Mouse (Mus musculus) midbrain, embryonic 11.5 days (tissue): Measurements from ENCODE around the gene Smarcc1. TPM values are rescaled to one million over a fixed set of nuclear protein-coding genes. Genes with fewer than 3 reads are reported as not detected.

ENCODE experiments used
- ATAC-seq: fragments of 200-750 bp; cut with Nextera tagmentation; 2 replicates; pipeline ENCODE4 v1.8.0; 2017; ENCODE audit warnings: moderate TSS enrichment, moderate library complexity; ENCODE audit not compliant: low FRiP score
- DNase-seq: peaks from one replicate; pipeline ENCODE4 v3.0.0; 2015; ENCODE audit warnings: low spot score; ENCODE audit errors: missing footprints
- H3K27ac ChIP-seq: fragments of 300-500 bp; sonication (generic); 2 replicates; pipeline ENCODE4 v1.5.1; 2014; ENCODE audit warnings: low read depth, low read length
- H3K27me3 ChIP-seq: fragments of 300-500 bp; sonication (generic); 2 replicates; pipeline ENCODE4 v1.6.1; 2014; ENCODE audit warnings: mild to moderate bottlenecking, low read length, moderate library complexity, mixed read lengths; ENCODE audit not compliant: control insufficient read depth, insufficient read depth
- H3K36me3 ChIP-seq: fragments of 300-500 bp; sonication (generic); 2 replicates; pipeline ENCODE4 v1.6.1; 2014; ENCODE audit warnings: mild to moderate bottlenecking, low read length, moderate library complexity, mixed read lengths; ENCODE audit not compliant: control insufficient read depth, insufficient read depth
- H3K4me1 ChIP-seq: fragments of 300-500 bp; sonication (generic); 2 replicates; pipeline ENCODE4 v1.6.1; 2014; ENCODE audit warnings: low read length; ENCODE audit not compliant: control insufficient read depth, insufficient read depth
- H3K4me2 ChIP-seq: fragments of 300-500 bp; sonication (generic); 2 replicates; pipeline ENCODE4 v1.6.1; 2014; ENCODE audit warnings: mild to moderate bottlenecking, moderate library complexity
- H3K4me3 ChIP-seq: fragments of 300-500 bp; sonication (generic); 2 replicates; pipeline ENCODE4 v1.5.1; 2014; ENCODE audit warnings: low read depth, low read length
- H3K9ac ChIP-seq: fragments of 300-500 bp; sonication (generic); 2 replicates; pipeline ENCODE4 v1.6.1; 2014; ENCODE audit warnings: low read length
- H3K9me3 ChIP-seq: fragments of 300-500 bp; sonication (generic); 2 replicates; pipeline ENCODE4 v1.6.1; 2016; ENCODE audit warnings: low read length; ENCODE audit not compliant: control insufficient read depth
- WGBS: fragments of 180-500 bp; shearing (Covaris S2); extraction: QIAGEN DNeasy Blood & Tissue Kit; methylation state at CpG from one replicate; pipeline ENCODE4 v1.1.7; 2014; 5-methylcytosine and 5-hydroxymethylcytosine counted together
- polyA plus RNA-seq: library from polyadenylated mRNA; unstranded; fragments of >200 nt; fragmentation: Nextera tagmentation; extraction: Ambion mirVana; gene quantifications from 2 replicates; pipeline ENCODE4 v1.2.1, GENCODE M21; 2014

Smarcc1 gene
- polyA plus RNA-seq, 1 experiment from 2014 or later = 146 TPM

GRCm38 (mm10) chr9:110208967-110209366 lies 91.5 kb downstream of the Smarcc1 start:
- Histone ChIP-seq H3K36me3 (peaks cover 20% of the 10 kb centered on the region; the same call in 1 of the 2 replicates), H3K27me3 (no peaks in the 10 kb centered on the region), H3K4me2 (no peak overlapping the region), H3K4me1 (0 out of 2 replicates have a peak, but pooled peaks cover 5% of the 10 kb centered on the region), H3K27ac (no peak overlapping the region), H3K9ac (no peak overlapping the region), H3K4me3 (no peak overlapping the region), H3K9me3 (no peaks in the 10 kb centered on the region)
- ATAC-seq (no peak), DNase-seq (no peak)
- WGBS = 89% methylated on average over 3 of the region's 3 CpGs

GRCm38 (mm10) chr9:110224273-110224672 lies 106.8 kb downstream of the Smarcc1 start:
- no peak overlapping the region for H3K4me3 ChIP-seq
- H3K27me3 ChIP-seq = no peaks in the 10 kb centered on the region
- no peak overlapping the region for H3K4me2 ChIP-seq
- 97% methylated on average over 4 of the region's 4 CpGs for WGBS
- H3K27ac ChIP-seq = no peak overlapping the region
- no peaks in the 10 kb centered on the region for H3K4me1 ChIP-seq
- H3K36me3 ChIP-seq = peaks cover 21% of the 10 kb centered on the region
- no peaks in the 10 kb centered on the region for H3K9me3 ChIP-seq
- no peak for DNase-seq
- ATAC-seq = no peak
- H3K9ac ChIP-seq = no peak overlapping the region

DNA sequence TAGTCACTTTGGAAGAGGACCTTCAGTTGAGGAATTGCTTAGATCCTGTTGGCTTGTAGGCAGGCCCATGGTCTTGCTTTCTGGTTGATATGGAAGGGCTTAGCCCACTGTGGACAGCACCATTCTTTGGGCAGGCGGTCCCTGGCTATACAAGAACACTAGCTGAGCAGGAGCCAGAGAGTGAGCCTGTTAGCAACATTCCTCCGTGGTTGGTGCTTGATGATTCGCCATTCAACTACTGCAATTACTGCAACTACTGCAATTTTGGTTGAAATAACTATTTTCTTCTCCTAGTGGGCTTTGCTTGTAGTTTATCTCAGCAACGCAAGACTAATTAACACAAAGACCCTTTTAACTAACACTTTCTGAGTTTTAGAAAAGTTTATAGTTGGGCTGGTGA lies 108.7 kb downstream of the Smarcc1 start:
- no peaks in the 10 kb centered on the region for H3K4me1 ChIP-seq
- H3K9ac ChIP-seq = no peak overlapping the region
- H3K27me3 ChIP-seq = no peaks in the 10 kb centered on the region
- ATAC-seq (no peak), DNase-seq (no peak)
- no peak overlapping the region for H3K27ac ChIP-seq
- WGBS = 95% methylated on average over 4 of the region's 4 CpGs
- peaks cover 23% of the 10 kb centered on the region for H3K36me3 ChIP-seq
- H3K9me3 ChIP-seq = no peaks in the 10 kb centered on the region
- H3K4me2 ChIP-seq = no peak overlapping the region
- H3K4me3 ChIP-seq = no peak overlapping the region

DNA sequence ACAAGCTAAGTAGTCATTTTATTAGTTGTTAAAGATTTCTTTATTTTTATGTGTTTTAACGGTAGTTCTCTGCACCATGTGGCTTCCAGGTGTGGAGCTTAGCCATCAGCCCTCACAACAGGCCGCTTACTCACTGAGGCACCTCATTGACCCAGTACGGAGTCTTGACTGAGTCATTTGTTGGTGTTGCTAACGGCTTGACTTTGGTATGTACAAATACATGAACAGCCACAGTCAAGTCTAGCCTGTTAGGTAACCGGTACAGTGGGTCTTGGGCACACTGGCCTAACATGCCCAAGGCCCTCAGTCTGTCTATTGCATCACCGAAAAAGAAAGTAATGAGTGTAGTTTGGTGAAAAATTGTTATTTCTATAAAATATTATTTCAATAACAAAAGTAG lies 111.2 kb downstream of the Smarcc1 start:
- no peak for DNase-seq

GRCm38 (mm10) chr9:110229112-110229511 lies 111.6 kb downstream of the Smarcc1 start:
- H3K27ac ChIP-seq = no peak overlapping the region
- no peak overlapping the region for H3K4me3 ChIP-seq
- H3K9me3 ChIP-seq = no peaks in the 10 kb centered on the region
- H3K4me2 ChIP-seq = no peak overlapping the region
- DNase-seq = no peak
- H3K36me3 ChIP-seq = peaks cover 16% of the 10 kb centered on the region
- no peak overlapping the region for H3K9ac ChIP-seq
- no peaks in the 10 kb centered on the region for H3K4me1 ChIP-seq
- H3K27me3 ChIP-seq = no peaks in the 10 kb centered on the region
- no peak for ATAC-seq
- WGBS = 96% methylated on average over 1 of the region's 1 CpGs

More for the DNA sequence above, 111.2 kb downstream of the Smarcc1 start:
- Histone ChIP-seq H3K27ac (no peak overlapping the region), H3K4me2 (no peak overlapping the region), H3K4me1 (no peaks in the 10 kb centered on the region), H3K9ac (no peak overlapping the region), H3K4me3 (no peak overlapping the region), H3K27me3 (no peaks in the 10 kb centered on the region), H3K9me3 (no peaks in the 10 kb centered on the region), H3K36me3 (peaks cover 16% of the 10 kb centered on the region)
- 90% methylated on average over 6 of the region's 6 CpGs for WGBS
- ATAC-seq = no peak

GRCm38 (mm10) chr9:110229566-110230248 lies 112.2 kb downstream of the Smarcc1 start:
- no peak for DNase-seq
- H3K9ac ChIP-seq = no peak overlapping the region
- ATAC-seq = no peak
- no peak overlapping the region for H3K4me2 ChIP-seq
- no peak overlapping the region for H3K27ac ChIP-seq
- no peak overlapping the region for H3K4me3 ChIP-seq
- H3K36me3 ChIP-seq = peaks cover 20% of the 10 kb centered on the region
- no peaks in the 10 kb centered on the region for H3K4me1 ChIP-seq
- no peaks in the 10 kb centered on the region for H3K9me3 ChIP-seq
- 85% methylated on average over 10 of the region's 10 CpGs for WGBS
- H3K27me3 ChIP-seq = no peaks in the 10 kb centered on the region

DNA sequence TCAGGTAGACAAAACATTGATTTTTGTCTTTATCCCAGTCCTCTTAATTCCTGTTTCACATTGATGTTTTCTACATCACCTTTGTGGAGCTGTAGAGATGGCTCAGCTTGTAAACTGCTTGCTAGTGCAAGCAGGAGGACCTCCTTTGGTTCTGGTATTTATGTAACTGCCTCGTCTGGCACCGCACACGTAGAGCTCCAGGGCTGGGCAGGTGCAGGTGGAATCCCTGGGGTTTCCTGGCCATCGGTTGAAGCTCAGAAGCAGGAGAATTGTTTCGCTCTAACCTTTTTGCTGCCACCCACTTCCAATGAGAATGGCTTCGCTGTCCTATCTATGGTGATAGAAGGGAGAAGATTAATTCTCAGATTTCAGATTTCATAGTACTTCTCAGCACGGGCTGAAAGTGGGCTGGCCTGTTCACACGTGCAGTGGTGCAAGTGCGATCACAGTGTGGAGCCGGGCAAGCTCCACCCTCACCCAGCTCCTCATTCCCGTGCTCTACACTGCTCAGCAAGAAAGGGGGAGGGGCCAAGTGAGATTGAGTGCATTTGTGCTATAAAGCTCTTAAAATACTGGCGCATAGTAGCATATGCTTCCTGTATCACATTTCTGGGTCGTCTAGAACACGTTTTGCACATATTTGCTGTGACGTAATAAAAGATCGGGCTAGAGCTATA lies 113.0 kb downstream of the Smarcc1 start:
- DNase-seq (no peak), ATAC-seq (no peak)
- Histone ChIP-seq H3K27ac (no peak overlapping the region), H3K9me3 (no peaks in the 10 kb centered on the region), H3K4me3 (no peak overlapping the region), H3K9ac (no peak overlapping the region), H3K4me1 (no peaks in the 10 kb centered on the region), H3K27me3 (no peaks in the 10 kb centered on the region), H3K4me2 (no peak overlapping the region), H3K36me3 (peaks cover 28% of the 10 kb centered on the region)
- 92% methylated on average over 16 of the region's 16 CpGs for WGBS

GRCm38 (mm10) chr9:110234962-110235361 lies 117.5 kb downstream of the Smarcc1 start:
- no peak overlapping the region for H3K27ac ChIP-seq
- ATAC-seq (no peak), DNase-seq (no peak)
- H3K36me3 ChIP-seq = peaks cover 32% of the 10 kb centered on the region
- H3K9ac ChIP-seq = no peak overlapping the region
- H3K27me3 ChIP-seq = no peaks in the 10 kb centered on the region
- H3K4me3 ChIP-seq = no peak overlapping the region
- H3K9me3 ChIP-seq = no peaks in the 10 kb centered on the region
- H3K4me1 ChIP-seq = no peaks in the 10 kb centered on the region
- 96% methylated on average over 6 of the region's 6 CpGs for WGBS
- H3K4me2 ChIP-seq = no peak overlapping the region

DNA sequence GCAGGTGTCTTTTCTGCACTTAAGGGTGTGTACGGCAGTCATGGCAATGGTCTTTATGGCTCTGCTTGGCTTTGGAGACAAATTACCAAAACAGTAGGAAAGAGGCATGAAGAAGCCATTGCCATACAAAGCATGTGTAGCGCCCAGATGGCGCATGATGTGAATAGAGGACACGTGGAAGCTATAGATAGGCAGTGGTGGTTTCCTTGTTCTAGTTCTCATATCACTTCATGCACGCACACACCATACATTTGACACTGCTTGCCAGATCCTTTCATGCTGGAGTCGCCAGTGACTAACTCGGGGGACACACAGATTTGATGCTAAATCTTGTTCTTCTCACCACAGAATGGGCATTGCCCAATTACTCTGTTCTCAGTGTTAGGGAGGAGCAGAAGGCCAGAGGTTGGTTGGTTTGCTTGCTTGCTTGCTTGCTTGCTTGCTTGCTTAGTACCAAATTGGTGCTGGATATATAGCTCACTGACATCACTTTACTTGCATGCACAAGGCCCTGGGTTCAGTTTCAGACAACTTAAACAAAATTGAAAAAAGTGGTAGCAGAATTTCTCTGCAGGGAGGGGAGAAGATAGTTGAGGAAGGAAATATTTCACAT lies 125.8 kb downstream of the Smarcc1 start, which contains the start of gene Cspg5:
Gene Cspg5 (plus strand): TSS at position 563 of the 613 bp plus-strand sequence.
- 88% methylated on average over 7 of the region's 7 CpGs for WGBS
- DNase-seq (no peak), ATAC-seq (no peak)
- Histone ChIP-seq H3K4me3 (peak within 1 kb of the TSS; percentile 65), H3K36me3 (0 out of 2 replicates have a peak, but pooled peaks cover 5% of the 10 kb centered on the region), H3K4me1 (peaks cover 13% of the 10 kb centered on the region), H3K9ac (no peak within 1 kb of the TSS; the same call in 1 of the 2 replicates), H3K4me2 (peak within 1 kb of the TSS; percentile 100), H3K27me3 (peaks cover 3% of the 10 kb centered on the region; the same call in 1 of the 2 replicates), H3K9me3 (no peaks in the 10 kb centered on the region), H3K27ac (no peak within 1 kb of the TSS)
